Mouse (Mus musculus): Measurements from ENCODE around the gene Exoc4. TPM values are rescaled to one million over a fixed set of nuclear protein-coding genes. Genes with fewer than 3 reads are reported as not detected.

The Exoc4 gene
- polyA plus RNA-seq, 1 experiment from 2014 or later, result 40.5 TPM

- H3K4me1 ChIP-seq (replicated peaks), result no peaks in the 10 kb centered on the region
- no peaks in the 10 kb centered on the region for H3K9me3 ChIP-seq (replicated peaks)
- no peak for ATAC-seq (ENCODE audit: insufficient number of reproducible peaks, low FRiP score)
- H3K27me3 ChIP-seq (replicated peaks), result no peaks in the 10 kb centered on the region
- H3K36me3 ChIP-seq, result peaks cover 9% of the 10 kb centered on the region; the same call in 1 of the 2 replicates
- no peak overlapping the region for H3K27ac ChIP-seq (ENCODE audit: poor library complexity, severe bottlenecking)
- H3K9ac ChIP-seq, result no peak overlapping the region
- no peak overlapping the region for H3K4me3 ChIP-seq
- H3K4me2 ChIP-seq, result no peak overlapping the region
- 92% methylated on average over 1 of the region's 1 CpGs for WGBS
Measured at GRCm38 (mm10) chr6:33310486-33310885, 61.6 kb downstream of the Exoc4 start.

- WGBS, result 70% methylated on average over 3 of the region's 3 CpGs
- Histone ChIP-seq H3K4me1 (replicated peaks) (peaks cover 17% of the 10 kb centered on the region), H3K9me3 (replicated peaks) (no peaks in the 10 kb centered on the region), H3K27me3 (replicated peaks) (no peaks in the 10 kb centered on the region), H3K9ac (no peak overlapping the region), H3K36me3 (peaks cover 4% of the 10 kb centered on the region; the same call in 1 of the 2 replicates), H3K4me2 (no peak overlapping the region), H3K4me3 (no peak overlapping the region), H3K27ac (ENCODE audit: poor library complexity, severe bottlenecking) (no peak overlapping the region)
- no peak for ATAC-seq (ENCODE audit: insufficient number of reproducible peaks, low FRiP score)
Measured at GRCm38 (mm10) chr6:33322849-33323248, 74.0 kb downstream of the Exoc4 start.

- H3K4me3 ChIP-seq, result no peak overlapping the region
- 42% methylated on average over 4 of the region's 4 CpGs for WGBS
- no peak overlapping the region for H3K4me2 ChIP-seq
- H3K27me3 ChIP-seq (replicated peaks), result no peaks in the 10 kb centered on the region
- H3K9ac ChIP-seq, result no peak overlapping the region
- H3K9me3 ChIP-seq (replicated peaks), result no peaks in the 10 kb centered on the region
- H3K36me3 ChIP-seq, result peaks cover 4% of the 10 kb centered on the region; the same call in 1 of the 2 replicates
- peak overlapping the region; percentile 38; the same call in 1 of the 2 replicates for H3K27ac ChIP-seq (ENCODE audit: poor library complexity, severe bottlenecking)
- H3K4me1 ChIP-seq (replicated peaks), result peaks cover 17% of the 10 kb centered on the region
- no peak for ATAC-seq (ENCODE audit: insufficient number of reproducible peaks, low FRiP score)
Measured at GRCm38 (mm10) chr6:33323386-33323785, 74.5 kb downstream of the Exoc4 start.

GRCm38 (mm10) chr6:33328326-33328725, 79.4 kb downstream of the Exoc4 start:
- Histone ChIP-seq H3K4me1 (replicated peaks) (peaks cover 17% of the 10 kb centered on the region), H3K27me3 (replicated peaks) (no peaks in the 10 kb centered on the region), H3K4me2 (no peak overlapping the region), H3K9me3 (replicated peaks) (no peaks in the 10 kb centered on the region), H3K27ac (ENCODE audit: poor library complexity, severe bottlenecking) (no peak overlapping the region), H3K4me3 (no peak overlapping the region), H3K36me3 (no peaks in the 10 kb centered on the region), H3K9ac (no peak overlapping the region)
- no peak for ATAC-seq (ENCODE audit: insufficient number of reproducible peaks, low FRiP score)
- WGBS, result 82% methylated on average over 1 of the region's 1 CpGs

GRCm38 (mm10) chr6:33347088-33347775, 98.3 kb downstream of the Exoc4 start:
- Histone ChIP-seq H3K27ac (ENCODE audit: poor library complexity, severe bottlenecking) (no peak overlapping the region), H3K9ac (no peak overlapping the region), H3K9me3 (replicated peaks) (no peaks in the 10 kb centered on the region), H3K4me3 (no peak overlapping the region), H3K4me1 (replicated peaks) (peaks cover 9% of the 10 kb centered on the region), H3K27me3 (replicated peaks) (no peaks in the 10 kb centered on the region), H3K36me3 (no peaks in the 10 kb centered on the region; the same call in 1 of the 2 replicates), H3K4me2 (no peak overlapping the region)
- 74% methylated on average over 1 of the region's 1 CpGs for WGBS
- no peak for ATAC-seq (ENCODE audit: insufficient number of reproducible peaks, low FRiP score)

- 40% methylated on average over 6 of the region's 6 CpGs for WGBS
- Histone ChIP-seq H3K4me1 (replicated peaks) (peaks cover 21% of the 10 kb centered on the region), H3K4me2 (peak overlapping the region; percentile 22; the same call in 1 of the 2 replicates), H3K36me3 (peaks cover 7% of the 10 kb centered on the region; the same call in 1 of the 2 replicates), H3K9ac (no peak overlapping the region), H3K27ac (ENCODE audit: poor library complexity, severe bottlenecking) (no peak overlapping the region), H3K27me3 (replicated peaks) (no peaks in the 10 kb centered on the region), H3K4me3 (no peak overlapping the region), H3K9me3 (replicated peaks) (0 out of 2 replicates have a peak, but pooled peaks cover 3% of the 10 kb centered on the region)
- no peak for ATAC-seq (ENCODE audit: insufficient number of reproducible peaks, low FRiP score)
Measured at GRCm38 (mm10) chr6:33361613-33362012, 112.7 kb downstream of the Exoc4 start.

GRCm38 (mm10) chr6:33380517-33380916, 131.6 kb downstream of the Exoc4 start:
- Histone ChIP-seq H3K27me3 (replicated peaks) (no peaks in the 10 kb centered on the region), H3K27ac (ENCODE audit: poor library complexity, severe bottlenecking) (no peak overlapping the region), H3K4me2 (no peak overlapping the region), H3K9ac (no peak overlapping the region), H3K4me1 (replicated peaks) (peaks cover 3% of the 10 kb centered on the region; the same call in 1 of the 2 replicates), H3K4me3 (no peak overlapping the region), H3K9me3 (replicated peaks) (no peaks in the 10 kb centered on the region), H3K36me3 (no peaks in the 10 kb centered on the region)
- 66% methylated on average over 3 of the region's 3 CpGs for WGBS
- ATAC-seq (ENCODE audit: insufficient number of reproducible peaks, low FRiP score), result no peak

- H3K36me3 ChIP-seq, result no peaks in the 10 kb centered on the region
- 85% methylated on average over 3 of the region's 3 CpGs for WGBS
- no peaks in the 10 kb centered on the region for H3K27me3 ChIP-seq (replicated peaks)
- no peaks in the 10 kb centered on the region for H3K9me3 ChIP-seq (replicated peaks)
- no peak overlapping the region for H3K4me2 ChIP-seq
- no peak overlapping the region for H3K27ac ChIP-seq (ENCODE audit: poor library complexity, severe bottlenecking)
- H3K4me1 ChIP-seq (replicated peaks), result peaks cover 3% of the 10 kb centered on the region; the same call in 1 of the 2 replicates
- no peak for ATAC-seq (ENCODE audit: insufficient number of reproducible peaks, low FRiP score)
- H3K4me3 ChIP-seq, result no peak overlapping the region
- no peak overlapping the region for H3K9ac ChIP-seq
Measured at GRCm38 (mm10) chr6:33382176-33382575, 133.3 kb downstream of the Exoc4 start.

GRCm38 (mm10) chr6:33392020-33392419, 143.1 kb downstream of the Exoc4 start:
- WGBS, result 76% methylated on average over 2 of the region's 2 CpGs
- Histone ChIP-seq H3K9me3 (replicated peaks) (no peaks in the 10 kb centered on the region), H3K9ac (no peak overlapping the region), H3K4me1 (replicated peaks) (no peaks in the 10 kb centered on the region), H3K27me3 (replicated peaks) (no peaks in the 10 kb centered on the region), H3K4me3 (no peak overlapping the region), H3K27ac (ENCODE audit: poor library complexity, severe bottlenecking) (no peak overlapping the region), H3K36me3 (no peaks in the 10 kb centered on the region), H3K4me2 (no peak overlapping the region)
- no peak for ATAC-seq (ENCODE audit: insufficient number of reproducible peaks, low FRiP score)

- Histone ChIP-seq H3K27me3 (replicated peaks) (no peaks in the 10 kb centered on the region), H3K27ac (ENCODE audit: poor library complexity, severe bottlenecking) (no peak overlapping the region), H3K4me3 (no peak overlapping the region), H3K36me3 (no peaks in the 10 kb centered on the region), H3K9me3 (replicated peaks) (no peaks in the 10 kb centered on the region), H3K4me1 (replicated peaks) (no peaks in the 10 kb centered on the region), H3K9ac (no peak overlapping the region), H3K4me2 (no peak overlapping the region)
- ATAC-seq (ENCODE audit: insufficient number of reproducible peaks, low FRiP score), result no peak
- 60% methylated on average over 1 of the region's 1 CpGs for WGBS
Measured at GRCm38 (mm10) chr6:33399491-33399890, 150.6 kb downstream of the Exoc4 start.

- H3K27me3 ChIP-seq (replicated peaks), result no peaks in the 10 kb centered on the region
- no peak overlapping the region for H3K4me3 ChIP-seq
- H3K4me1 ChIP-seq (replicated peaks), result no peaks in the 10 kb centered on the region
- H3K9me3 ChIP-seq (replicated peaks), result no peaks in the 10 kb centered on the region
- no peak for ATAC-seq (ENCODE audit: insufficient number of reproducible peaks, low FRiP score)
- no peak overlapping the region for H3K9ac ChIP-seq
- H3K4me2 ChIP-seq, result no peak overlapping the region
- no peak overlapping the region for H3K27ac ChIP-seq (ENCODE audit: poor library complexity, severe bottlenecking)
- 91% methylated on average over 2 of the region's 2 CpGs for WGBS
- no peaks in the 10 kb centered on the region for H3K36me3 ChIP-seq
Measured at GRCm38 (mm10) chr6:33401161-33401560, 152.3 kb downstream of the Exoc4 start.
